In the genomic region with DNA sequence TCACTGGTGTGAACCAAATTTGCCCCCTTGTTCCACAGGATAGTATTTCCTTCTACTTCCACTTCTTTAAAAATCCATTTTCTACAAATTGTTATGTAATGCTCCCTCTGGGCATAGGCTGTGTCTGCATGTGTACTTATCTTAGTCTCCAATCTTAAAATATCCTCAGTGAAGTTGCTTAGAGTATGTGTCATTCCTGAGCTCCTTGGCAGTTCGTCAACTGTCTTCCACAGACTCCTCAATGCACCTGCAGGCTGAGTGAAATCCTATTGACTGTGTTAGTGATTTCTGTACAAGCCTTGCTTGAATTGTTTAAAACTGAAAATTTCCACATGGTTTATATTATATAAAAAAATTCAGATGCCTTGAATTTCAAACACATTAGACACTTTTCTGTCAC, we compare ENCODE assay signal across 22 mouse cellular contexts.
DNase-seq lines count a peak whose midpoint lies in the region; ATAC-seq and TF ChIP-seq lines count a peak whose summit lies in the region.
"Had no signal": no experiment of that assay in that cellular context is flagged by ENCODE, and none has a peak within 500 bp of the region (broad histone marks: within the 10 kb centered on the region; RNA-seq: fewer than 3 reads in every experiment).

No protein-coding gene starts in this region.

- no peaks in the 10 kb centered on the region for H3K27me3 ChIP-seq in limb, embryonic 13.5 days
- no peaks in the 10 kb centered on the region for H3K27me3 ChIP-seq in limb, embryonic 10.5 days (ENCODE audit: low read depth, poor library complexity, severe bottlenecking)
- no peaks in the 10 kb centered on the region for H3K27me3 ChIP-seq in limb, embryonic 14.5 days (ENCODE audit: control insufficient read depth, insufficient read depth, low read length)
- H3K27me3 ChIP-seq: embryonic facial prominence, embryonic 13.5 days; kidney, embryonic 15.5 days; stomach, embryonic 15.5 days had no signal

- no peaks in the 10 kb centered on the region for H3K36me3 ChIP-seq in limb, embryonic 13.5 days
- no peaks in the 10 kb centered on the region for H3K36me3 ChIP-seq in limb, embryonic 10.5 days
- H3K36me3 ChIP-seq in limb, embryonic 14.5 days (ENCODE audit: control insufficient read depth, insufficient read depth, low read length): no peaks in the 10 kb centered on the region
- H3K36me3 ChIP-seq: embryonic facial prominence, embryonic 13.5 days; kidney, embryonic 15.5 days; stomach, embryonic 15.5 days had no signal

- peaks cover 5% of the 10 kb centered on the region for H3K9me3 ChIP-seq in limb, embryonic 13.5 days
- no peaks in the 10 kb centered on the region for H3K9me3 ChIP-seq in limb, embryonic 10.5 days (replicated peaks)
- no peaks in the 10 kb centered on the region for H3K9me3 ChIP-seq in limb, embryonic 14.5 days (ENCODE audit: control insufficient read depth, low read length)
- H3K9me3 ChIP-seq: embryonic facial prominence, embryonic 13.5 days; kidney, embryonic 15.5 days; stomach, embryonic 15.5 days had no signal

- 63% methylated on average over 1 of the region's 1 CpGs for WGBS in limb, embryonic 13.5 days
- WGBS in limb, embryonic 10.5 days: 75% methylated on average over 1 of the region's 1 CpGs
- WGBS in limb, embryonic 14.5 days: 64% methylated on average over 1 of the region's 1 CpGs

- H3K4me3 ChIP-seq in limb, embryonic 13.5 days: no peak overlapping the region
- H3K4me3 ChIP-seq in limb, embryonic 10.5 days: no peak overlapping the region
- no peak overlapping the region for H3K4me3 ChIP-seq in limb, embryonic 14.5 days (replicated peaks; ENCODE audit: low read length)
- H3K4me3 ChIP-seq: embryonic facial prominence, embryonic 13.5 days; kidney, embryonic 15.5 days; left cerebral cortex, adult 2 months; stomach, embryonic 15.5 days had no signal

- no peak for TF ChIP-seq POLR2A in limb, embryonic 14.5 days (IDR thresholded peaks at IDR 0.05; ENCODE audit: borderline replicate concordance, extremely low read depth, insufficient read depth, insufficient read length)

- H3K4me1 ChIP-seq in limb, embryonic 13.5 days: no peaks in the 10 kb centered on the region
- H3K4me1 ChIP-seq in limb, embryonic 10.5 days: no peaks in the 10 kb centered on the region
- no peaks in the 10 kb centered on the region for H3K4me1 ChIP-seq in limb, embryonic 14.5 days (ENCODE audit: control insufficient read depth, insufficient read depth, low read length)
- H3K4me1 ChIP-seq: embryonic facial prominence, embryonic 13.5 days; kidney, embryonic 15.5 days; stomach, embryonic 15.5 days had no signal

- no peak overlapping the region for H3K9ac ChIP-seq in limb, embryonic 13.5 days
- H3K9ac ChIP-seq in limb, embryonic 14.5 days (ENCODE audit: low read depth, low read length, severe bottlenecking): no peak overlapping the region
- H3K9ac ChIP-seq: embryonic facial prominence, embryonic 13.5 days; kidney, embryonic 15.5 days; lung, embryonic 14.5 days; stomach, embryonic 15.5 days had no signal

- H3K4me2 ChIP-seq in limb, embryonic 13.5 days (replicated peaks): no peak overlapping the region
- H3K4me2 ChIP-seq in limb, embryonic 14.5 days (replicated peaks; ENCODE audit: low read depth, low read length, severe bottlenecking): no peak overlapping the region
- H3K4me2 ChIP-seq: embryonic facial prominence, embryonic 13.5 days; kidney, embryonic 15.5 days; liver, embryonic 11.5 days; lung, embryonic 14.5 days; stomach, embryonic 15.5 days had no signal

- H3K27ac ChIP-seq in limb, embryonic 13.5 days: no peak overlapping the region
- no peak overlapping the region for H3K27ac ChIP-seq in limb, embryonic 10.5 days
- no peak overlapping the region for H3K27ac ChIP-seq in limb, embryonic 14.5 days (replicated peaks; ENCODE audit: low read depth, low read length)
- H3K27ac ChIP-seq: embryonic facial prominence, embryonic 13.5 days; hindbrain, postnatal 0 days; kidney, embryonic 15.5 days; left cerebral cortex, adult 2 months; stomach, embryonic 15.5 days had no signal

- peak; percentile 99 for ATAC-seq in frontal cortex, adult (ENCODE audit: low TSS enrichment)
- peak; percentile 71 for ATAC-seq in limb, embryonic 13.5 days (ENCODE audit: low FRiP score, low read depth)
- 0 out of 2 replicates have a peak, but pooled peaks have one; percentile 44 for ATAC-seq in limb, embryonic 14.5 days (ENCODE audit: low FRiP score, low read depth)
- ATAC-seq: hindbrain, postnatal 0 days; intestine, postnatal 0 days; midbrain, embryonic 16.5 days had no signal

- no peak for DNase-seq in frontal cortex, postnatal 25 days (ENCODE audit: low spot score in 2 of 2)
- DNase-seq in limb, embryonic 10.5 days (ENCODE audit: low spot score): no peak
- peak; percentile 23 for DNase-seq in limb, embryonic 14.5 days (ENCODE audit: low spot score)
- peak; percentile 80 for DNase-seq in telencephalon, adult 2 months (ENCODE audit: low read depth, low spot score)
- no peak for DNase-seq in natural killer cell, adult 2 months (ENCODE audit: low spot score in 2 of 2)
- no peak for DNase-seq in cerebellum, adult 9-10 months
- DNase-seq: B cell, adult 2 months; cerebellum, adult 8-10 months; gastrocnemius, postnatal 36 days; lung, embryonic 14.5 days; lung, postnatal 36 days; thymus, adult 2 months had no signal

Comparison
In these comparisons a context has a peak if more than half of its experiments do, and no peak if none do; other contexts are left out.
1. DNase-seq: peak in limb, embryonic 14.5 days (single experiment) and telencephalon, adult 2 months (single experiment); none in frontal cortex, postnatal 25 days (0 of 2), limb, embryonic 10.5 days (single experiment), natural killer cell, adult 2 months (0 of 2) and cerebellum, adult 9-10 months (single experiment).
2. ATAC-seq: peak in every context shown above with its lines; median percentile 99 in frontal cortex, adult; 71 in limb, embryonic 13.5 days; 44 in limb, embryonic 14.5 days.